Mouse (Mus musculus): ENCODE results near the gene Bfsp1.

- TF ChIP-seq EP300 (optimal IDR thresholded peaks at IDR 0.05) (no peak), CTCF (IDR thresholded peaks at IDR 0.05; ENCODE audit: low read depth) (no peak)
Measured at GRCm38 (mm10) chr2:143864600-143864999, 1.6 kb upstream of the Bfsp1 start.

All from stomach, postnatal 0 days (tissue).